Mouse (Mus musculus) CH12.LX (cell line): ENCODE results near the gene Sphkap.

ENCODE experiments used
- CTCF ChIP-seq, 2 experiments: IDR thresholded peaks in 1 of 2; conservative IDR thresholded peaks in 1 of 2; 2 replicates each; pipeline ENCODE4 v1.5.1; 2011 to 2012; ENCODE audit warnings: low read depth in 2 of 2, low read length in 2 of 2, improper control_type of control experiment in 1 of 2, inconsistent platforms in 1 of 2, mild to moderate bottlenecking in 1 of 2, moderate library complexity in 1 of 2
- HCFC1 ChIP-seq: IDR thresholded peaks from 2 replicates; pipeline ENCODE4 v1.6.1; 2012; ENCODE audit warnings: low read depth, mild to moderate bottlenecking, inconsistent platforms, low read length, improper control_type of control experiment
- KAT2A ChIP-seq: IDR thresholded peaks from 2 replicates; pipeline ENCODE4 v1.6.1; 2012; ENCODE audit warnings: low read length, improper control_type of control experiment, inconsistent platforms; ENCODE audit not compliant: insufficient replicate concordance
- MAFK ChIP-seq: IDR thresholded peaks from 2 replicates; pipeline ENCODE4 v1.6.1; 2011; ENCODE audit warnings: low read length, improper control_type of control experiment; ENCODE audit not compliant: insufficient replicate concordance
- MAX ChIP-seq: IDR thresholded peaks from 2 replicates; pipeline ENCODE4 v1.6.1; 2011; ENCODE audit warnings: low read length, improper control_type of control experiment
- MXI1 ChIP-seq: IDR thresholded peaks from 2 replicates; pipeline ENCODE4 v1.6.1; 2011; ENCODE audit warnings: mild to moderate bottlenecking, low read depth, low read length, improper control_type of control experiment
- POLR2A ChIP-seq: IDR thresholded peaks from 2 replicates; pipeline ENCODE4 v1.6.1; 2011; ENCODE audit warnings: low read depth, mild to moderate bottlenecking, improper control_type of control experiment, low read length
- TBP ChIP-seq: conservative IDR thresholded peaks from 2 replicates; pipeline ENCODE4 v1.6.1; 2011; ENCODE audit warnings: low read depth, low read length, improper control_type of control experiment
- TCF12 ChIP-seq: IDR thresholded peaks from 2 replicates; pipeline ENCODE4 v1.6.1; 2014; ENCODE audit warnings: low read depth, mild to moderate bottlenecking, inconsistent platforms, low read length, improper control_type of control experiment
- USF1 ChIP-seq: IDR thresholded peaks from 2 replicates; pipeline ENCODE4 v1.6.1; 2014; ENCODE audit warnings: low read depth, mild to moderate bottlenecking, inconsistent platforms, low read length, improper control_type of control experiment
- ZKSCAN1 ChIP-seq: IDR thresholded peaks from 2 replicates; pipeline ENCODE4 v1.6.1; 2012; ENCODE audit warnings: low read depth, inconsistent platforms, low read length, improper control_type of control experiment, borderline replicate concordance

- TF ChIP-seq TCF12 (no peak), USF1 (no peak), HCFC1 (no peak), MXI1 (no peak), MAFK (no peak), MAX (no peak), CTCF (conservative IDR thresholded peaks at IDR 0.05 in 1 of 2, IDR thresholded peaks at IDR 0.05 in 1 of 2; ENCODE audit: low read depth in 2 of 2, low read length in 2 of 2) (no peak), POLR2A (no peak), KAT2A (no peak), TBP (no peak), ZKSCAN1 (no peak)
These were observed 156.3 kb downstream of the Sphkap start for GRCm38 (mm10) chr1:83251746-83252145.
